ENCODE assay signal across 21 mouse cellular contexts in genomic region chr6:62198768-62199167, GRCm38 (mm10).
A peak's percentile ranks its signal among the peaks of the same experiment; 100 is the strongest.
DNase-seq lines count a peak whose midpoint lies in the region; ATAC-seq and TF ChIP-seq lines count a peak whose summit lies in the region.
"Had no signal": no experiment of that assay in that cellular context is flagged by ENCODE, and none has a peak within 500 bp of the region (broad histone marks: within the 10 kb centered on the region; RNA-seq: fewer than 3 reads in every experiment).

No protein-coding gene starts in this region.

- 43% methylated on average over 6 of the region's 6 CpGs for WGBS in forebrain, postnatal 0 days
- WGBS in forebrain, embryonic 14.5 days = 78% methylated on average over 6 of the region's 6 CpGs
- 18% methylated on average over 6 of the region's 6 CpGs for WGBS in hindbrain, postnatal 0 days
- WGBS in hindbrain, embryonic 10.5 days = 60% methylated on average over 6 of the region's 6 CpGs

- DNase-seq in forebrain, postnatal 0 days = peak; percentile 7
- no peak for DNase-seq in forebrain, embryonic 14.5 days (ENCODE audit: low spot score)
- peak; percentile 34 for DNase-seq in hindbrain, postnatal 0 days (ENCODE audit: low spot score)
- DNase-seq in hindbrain, embryonic 10.5 days (ENCODE audit: low spot score) = no peak
- peak; percentile 75 for DNase-seq in brain, adult 2 months (ENCODE audit: low read depth, low spot score)
- DNase-seq in left cerebral cortex, postnatal 25 days (ENCODE audit: low spot score in 2 of 2) = peak; percentile 11 to 59
- DNase-seq in T-cell, adult 2 months (ENCODE audit: low spot score) = no peak
- DNase-seq: adrenal gland, postnatal 25 days; gastrocnemius, postnatal 25 days; layer of hippocampus, postnatal 36 days; lung, postnatal 14 days; thymus, postnatal 4 days had no signal

- H3K4me2 ChIP-seq in forebrain, postnatal 0 days (ENCODE audit: low read depth) = no peak overlapping the region
- no peak overlapping the region for H3K4me2 ChIP-seq in forebrain, embryonic 14.5 days (ENCODE audit: low read length)
- H3K4me2 ChIP-seq in hindbrain, postnatal 0 days (ENCODE audit: low read depth, low read length) = peak overlapping the region; percentile 33
- H3K4me2 ChIP-seq: forebrain, embryonic 15.5 days; hindbrain, embryonic 12.5 days; intestine, embryonic 15.5 days; limb, embryonic 15.5 days had no signal

- no peaks in the 10 kb centered on the region for H3K4me1 ChIP-seq in forebrain, postnatal 0 days (ENCODE audit: insufficient read depth)
- H3K4me1 ChIP-seq in forebrain, embryonic 14.5 days (ENCODE audit: control insufficient read depth, insufficient read depth, low read length) = no peaks in the 10 kb centered on the region
- no peaks in the 10 kb centered on the region; the same call in 1 of the 2 replicates for H3K4me1 ChIP-seq in hindbrain, postnatal 0 days (ENCODE audit: insufficient read depth, low read length)
- no peaks in the 10 kb centered on the region for H3K4me1 ChIP-seq in hindbrain, embryonic 10.5 days (replicated peaks)
- H3K4me1 ChIP-seq: embryonic facial prominence, embryonic 10.5 days; heart, embryonic 10.5 days; hindbrain, embryonic 12.5 days; intestine, embryonic 15.5 days; limb, embryonic 15.5 days; megakaryocyte, embryonic 14.5 days had no signal

- H3K9me3 ChIP-seq in forebrain, postnatal 0 days (ENCODE audit: low read length) = no peaks in the 10 kb centered on the region
- no peaks in the 10 kb centered on the region for H3K9me3 ChIP-seq in forebrain, embryonic 14.5 days (replicated peaks; ENCODE audit: control insufficient read depth, low read length)
- H3K9me3 ChIP-seq in hindbrain, postnatal 0 days (ENCODE audit: low read length) = no peaks in the 10 kb centered on the region
- H3K9me3 ChIP-seq in hindbrain, embryonic 10.5 days = no peaks in the 10 kb centered on the region
- H3K9me3 ChIP-seq: embryonic facial prominence, embryonic 10.5 days; forebrain, embryonic 15.5 days; heart, embryonic 10.5 days; hindbrain, embryonic 12.5 days; intestine, embryonic 15.5 days; limb, embryonic 15.5 days; megakaryocyte, embryonic 14.5 days had no signal

- H3K27ac ChIP-seq in forebrain, postnatal 0 days (ENCODE audit: low read depth, low read length) = no peak overlapping the region
- no peak overlapping the region for H3K27ac ChIP-seq in forebrain, embryonic 14.5 days (ENCODE audit: low read depth, low read length)
- 0 out of 2 replicates have a peak overlapping the region, but pooled peaks have one; percentile 7 for H3K27ac ChIP-seq in hindbrain, postnatal 0 days
- H3K27ac ChIP-seq in hindbrain, embryonic 10.5 days = no peak overlapping the region
- H3K27ac ChIP-seq: embryonic facial prominence, embryonic 10.5 days; forebrain, embryonic 15.5 days; heart, embryonic 10.5 days; hindbrain, embryonic 12.5 days; intestine, embryonic 15.5 days; limb, embryonic 15.5 days had no signal

- no peak overlapping the region for H3K4me3 ChIP-seq in forebrain, postnatal 0 days (ENCODE audit: low read depth, low read length)
- no peak overlapping the region for H3K4me3 ChIP-seq in forebrain, embryonic 14.5 days (ENCODE audit: low read depth, low read length)
- no peak overlapping the region for H3K4me3 ChIP-seq in hindbrain, postnatal 0 days (ENCODE audit: low read length)
- H3K4me3 ChIP-seq in hindbrain, embryonic 10.5 days = no peak overlapping the region
- H3K4me3 ChIP-seq: embryonic facial prominence, embryonic 10.5 days; forebrain, embryonic 15.5 days; heart, embryonic 10.5 days; hindbrain, embryonic 12.5 days; intestine, embryonic 15.5 days; limb, embryonic 15.5 days; megakaryocyte, embryonic 14.5 days had no signal

- TF ChIP-seq CTCF in forebrain, postnatal 0 days (IDR thresholded peaks at IDR 0.05; ENCODE audit: low read depth) = no peak
- TF ChIP-seq CTCF in hindbrain, postnatal 0 days (IDR thresholded peaks at IDR 0.05; ENCODE audit: low read depth) = no peak

- H3K27me3 ChIP-seq in forebrain, postnatal 0 days (ENCODE audit: insufficient read depth, low read length) = no peaks in the 10 kb centered on the region
- H3K27me3 ChIP-seq in forebrain, embryonic 14.5 days (replicated peaks; ENCODE audit: control insufficient read depth, insufficient read depth, low read length) = no peaks in the 10 kb centered on the region
- H3K27me3 ChIP-seq in hindbrain, postnatal 0 days (ENCODE audit: insufficient read depth, low read length) = no peaks in the 10 kb centered on the region
- H3K27me3 ChIP-seq in hindbrain, embryonic 10.5 days (ENCODE audit: insufficient read depth, poor library complexity, severe bottlenecking) = no peaks in the 10 kb centered on the region
- H3K27me3 ChIP-seq: forebrain, embryonic 15.5 days; hindbrain, embryonic 12.5 days; intestine, embryonic 15.5 days; limb, embryonic 15.5 days; megakaryocyte, embryonic 14.5 days had no signal

- no peak overlapping the region for H3K9ac ChIP-seq in forebrain, postnatal 0 days
- H3K9ac ChIP-seq in forebrain, embryonic 14.5 days (ENCODE audit: low read length) = no peak overlapping the region
- H3K9ac ChIP-seq in hindbrain, postnatal 0 days (replicated peaks; ENCODE audit: low read length) = no peak overlapping the region
- H3K9ac ChIP-seq: forebrain, embryonic 15.5 days; hindbrain, embryonic 12.5 days; intestine, embryonic 15.5 days; limb, embryonic 15.5 days had no signal

- intact Hi-C loops in left cerebral cortex, postnatal 25 days (cut with DNase I) = no loop called here

- ATAC-seq in forebrain, postnatal 0 days = peak; percentile 21
- no peak for ATAC-seq in forebrain, embryonic 14.5 days
- ATAC-seq in hindbrain, postnatal 0 days = peak; percentile 51; the same call in 1 of the 2 replicates
- ATAC-seq: forebrain, embryonic 15.5 days; intestine, embryonic 15.5 days; midbrain, embryonic 16.5 days; Patski had no signal

- no peaks in the 10 kb centered on the region for H3K36me3 ChIP-seq in forebrain, postnatal 0 days (ENCODE audit: insufficient read depth)
- no peaks in the 10 kb centered on the region for H3K36me3 ChIP-seq in forebrain, embryonic 14.5 days (ENCODE audit: control insufficient read depth, insufficient read depth, low read length)
- H3K36me3 ChIP-seq in hindbrain, postnatal 0 days (ENCODE audit: insufficient read depth, low read length) = no peaks in the 10 kb centered on the region
- no peaks in the 10 kb centered on the region for H3K36me3 ChIP-seq in hindbrain, embryonic 10.5 days
- H3K36me3 ChIP-seq: embryonic facial prominence, embryonic 10.5 days; forebrain, embryonic 15.5 days; heart, embryonic 10.5 days; hindbrain, embryonic 12.5 days; intestine, embryonic 15.5 days; limb, embryonic 15.5 days had no signal

Comparison
In these comparisons a context has a peak if more than half of its experiments do, and no peak if none do; other contexts are left out.
1. DNase-seq: peak in forebrain, postnatal 0 days (single experiment), hindbrain, postnatal 0 days (single experiment), brain, adult 2 months (single experiment) and left cerebral cortex, postnatal 25 days (2 of 2); none in forebrain, embryonic 14.5 days (single experiment), hindbrain, embryonic 10.5 days (single experiment) and T-cell, adult 2 months (single experiment).